Mouse (Mus musculus): Measurements from ENCODE around the gene Ccdc86. TPM values are rescaled to one million over a fixed set of nuclear protein-coding genes. Genes with fewer than 3 reads are reported as not detected.

Gene Ccdc86
- polyA plus RNA-seq, 1 experiment: 31.3 TPM

- Histone ChIP-seq H3K79me3 (ENCODE audit: low read depth) (peaks cover 32% of the 10 kb centered on the region), H3K27me3 (ENCODE audit: control insufficient read depth, insufficient read depth, insufficient read length) (no peaks in the 10 kb centered on the region), H3K4me3 (ENCODE audit: insufficient read depth, poor library complexity, severe bottlenecking) (peak overlapping the region; percentile 94), H3K79me2 (ENCODE audit: control insufficient read depth, insufficient read depth) (peaks cover 46% of the 10 kb centered on the region), H3ac (ENCODE audit: control insufficient read depth, insufficient read length, low read depth) (peak overlapping the region; percentile 10), H3K36me3 (ENCODE audit: control insufficient read depth, insufficient read depth) (peaks cover 23% of the 10 kb centered on the region)
- no peak for TF ChIP-seq CTCF (IDR thresholded peaks at IDR 0.05; ENCODE audit: control insufficient read depth, insufficient read depth, insufficient read length)
Measured at GRCm38 (mm10) chr19:10949558-10949957, 492 bp upstream of the Ccdc86 start.

- TF ChIP-seq FOSL1 (IDR thresholded peaks at IDR 0.05; ENCODE audit: insufficient read depth, low read length, poor library complexity, severe bottlenecking): no peak
- no peak for TF ChIP-seq MAX (IDR thresholded peaks at IDR 0.05)
- peaks cover 51% of the 10 kb centered on the region for H3K79me2 ChIP-seq (ENCODE audit: control insufficient read depth, insufficient read depth)
Measured at GRCm38 (mm10) chr19:10948416-10948815, 650 bp downstream of the Ccdc86 start.

GRCm38 (mm10) chr19:10947219-10947618 lies 1.8 kb downstream of the Ccdc86 start:
- Histone ChIP-seq H3ac (ENCODE audit: control insufficient read depth, insufficient read length, low read depth) (peak overlapping the region; percentile 98), H3K36me3 (ENCODE audit: control insufficient read depth, insufficient read depth) (peaks cover 46% of the 10 kb centered on the region), H3K79me2 (ENCODE audit: control insufficient read depth, insufficient read depth) (peaks cover 51% of the 10 kb centered on the region), H3K4me3 (ENCODE audit: insufficient read depth, poor library complexity, severe bottlenecking) (peak overlapping the region; percentile 94), H3K79me3 (ENCODE audit: low read depth) (peaks cover 32% of the 10 kb centered on the region), H3K27me3 (ENCODE audit: control insufficient read depth, insufficient read depth, insufficient read length) (no peaks in the 10 kb centered on the region)
- TF ChIP-seq MYOG (IDR thresholded peaks at IDR 0.05; ENCODE audit: control insufficient read depth, extremely low read depth, insufficient read length) (no peak), FOSL1 (IDR thresholded peaks at IDR 0.05; ENCODE audit: insufficient read depth, low read length, poor library complexity, severe bottlenecking) (no peak), MAX (IDR thresholded peaks at IDR 0.05) (no peak), USF1 (IDR thresholded peaks at IDR 0.05; ENCODE audit: low read depth) (no peak)

More at GRCm38 (mm10) chr19:10948416-10948815, 650 bp downstream of the Ccdc86 start:
- H3K36me3 ChIP-seq (ENCODE audit: control insufficient read depth, insufficient read depth): peaks cover 35% of the 10 kb centered on the region
- H3K79me3 ChIP-seq (ENCODE audit: low read depth): peaks cover 32% of the 10 kb centered on the region
- peak overlapping the region; percentile 98 for H3ac ChIP-seq (ENCODE audit: control insufficient read depth, insufficient read length, low read depth)
- H3K4me3 ChIP-seq (ENCODE audit: insufficient read depth, poor library complexity, severe bottlenecking): peak overlapping the region; percentile 94
- no peaks in the 10 kb centered on the region for H3K27me3 ChIP-seq (ENCODE audit: control insufficient read depth, insufficient read depth, insufficient read length)

- peaks cover 53% of the 10 kb centered on the region for H3K36me3 ChIP-seq (ENCODE audit: control insufficient read depth, insufficient read depth)
- peaks cover 51% of the 10 kb centered on the region for H3K79me2 ChIP-seq (ENCODE audit: control insufficient read depth, insufficient read depth)
- peak overlapping the region; percentile 19 for H3ac ChIP-seq (ENCODE audit: control insufficient read depth, insufficient read length, low read depth)
- no peaks in the 10 kb centered on the region for H3K27me3 ChIP-seq (ENCODE audit: control insufficient read depth, insufficient read depth, insufficient read length)
- peaks cover 32% of the 10 kb centered on the region for H3K79me3 ChIP-seq (ENCODE audit: low read depth)
- H3K4me3 ChIP-seq (ENCODE audit: insufficient read depth, poor library complexity, severe bottlenecking): peak overlapping the region; percentile 94
- TF ChIP-seq CEBPB (IDR thresholded peaks at IDR 0.05; ENCODE audit: low read depth): no peak
- no peak for TF ChIP-seq USF1 (IDR thresholded peaks at IDR 0.05; ENCODE audit: low read depth)
Measured at GRCm38 (mm10) chr19:10946506-10946905, 2.6 kb downstream of the Ccdc86 start.

GRCm38 (mm10) chr19:10943955-10944354 lies 5.1 kb downstream of the Ccdc86 start:
- peaks cover 49% of the 10 kb centered on the region for H3K79me2 ChIP-seq (ENCODE audit: control insufficient read depth, insufficient read depth)
- H3K27me3 ChIP-seq (ENCODE audit: control insufficient read depth, insufficient read depth, insufficient read length): no peaks in the 10 kb centered on the region
- no peak overlapping the region for H3K4me3 ChIP-seq (ENCODE audit: insufficient read depth, poor library complexity, severe bottlenecking)
- H3K79me3 ChIP-seq (ENCODE audit: low read depth): peaks cover 31% of the 10 kb centered on the region
- no peak for TF ChIP-seq USF1 (IDR thresholded peaks at IDR 0.05; ENCODE audit: low read depth)
- no peak for TF ChIP-seq MAX (IDR thresholded peaks at IDR 0.05)
- no peak for TF ChIP-seq FOSL1 (IDR thresholded peaks at IDR 0.05; ENCODE audit: insufficient read depth, low read length, poor library complexity, severe bottlenecking)
- no peak for TF ChIP-seq MYOD1 (IDR thresholded peaks at IDR 0.05; ENCODE audit: control insufficient read depth, insufficient read length, low read depth)
- TF ChIP-seq CEBPB (IDR thresholded peaks at IDR 0.05; ENCODE audit: low read depth): no peak
- TF ChIP-seq CTCF (IDR thresholded peaks at IDR 0.05; ENCODE audit: control insufficient read depth, insufficient read depth, insufficient read length): no peak
- TF ChIP-seq MYOG (IDR thresholded peaks at IDR 0.05; ENCODE audit: control insufficient read depth, extremely low read depth, insufficient read length): no peak
- H3K36me3 ChIP-seq (ENCODE audit: control insufficient read depth, insufficient read depth): peaks cover 59% of the 10 kb centered on the region
- no peak overlapping the region for H3ac ChIP-seq (ENCODE audit: control insufficient read depth, insufficient read length, low read depth)

GRCm38 (mm10) chr19:10940801-10941457 lies 8.1 kb downstream of the Ccdc86 start:
- Histone ChIP-seq H3K79me3 (ENCODE audit: low read depth) (peaks cover 2% of the 10 kb centered on the region), H3K27me3 (ENCODE audit: control insufficient read depth, insufficient read depth, insufficient read length) (no peaks in the 10 kb centered on the region), H3K36me3 (ENCODE audit: control insufficient read depth, insufficient read depth) (peaks cover 48% of the 10 kb centered on the region), H3ac (ENCODE audit: control insufficient read depth, insufficient read length, low read depth) (no peak overlapping the region), H3K79me2 (ENCODE audit: control insufficient read depth, insufficient read depth) (peaks cover 18% of the 10 kb centered on the region), H3K4me3 (ENCODE audit: insufficient read depth, poor library complexity, severe bottlenecking) (no peak overlapping the region)
- TF ChIP-seq FOSL1 (IDR thresholded peaks at IDR 0.05; ENCODE audit: insufficient read depth, low read length, poor library complexity, severe bottlenecking) (no peak), CEBPB (IDR thresholded peaks at IDR 0.05; ENCODE audit: low read depth) (no peak), CTCF (IDR thresholded peaks at IDR 0.05; ENCODE audit: control insufficient read depth, insufficient read depth, insufficient read length) (no peak), MAX (IDR thresholded peaks at IDR 0.05) (no peak), MYOD1 (IDR thresholded peaks at IDR 0.05; ENCODE audit: control insufficient read depth, insufficient read length, low read depth) (no peak), MYOG (IDR thresholded peaks at IDR 0.05; ENCODE audit: control insufficient read depth, extremely low read depth, insufficient read length) (no peak), USF1 (IDR thresholded peaks at IDR 0.05; ENCODE audit: low read depth) (no peak)

Data from C2C12 (cell line).